Mouse (Mus musculus) hindbrain, embryonic 15.5 days (tissue): ENCODE measurements at regions not wholly inside any gene's neighbourhood (a gene's known extent, or its start where the extent isn't known, plus 50 kb on each side); places are given as distances from the start of the nearest gene placed in this dataset.
"Not testable (repeated sequence)": the region's sequence is repeated elsewhere in the genome, so short reads cannot be mapped to it uniquely, and the experiment has no call there.

Experiments used
- ATAC-seq: fragments of 200-750 bp; cut with Nextera tagmentation; 2 replicates; pipeline ENCODE4 v1.8.0; 2017; ENCODE audit warnings: low read depth, moderate number of reproducible peaks, moderate TSS enrichment; ENCODE audit not compliant: low FRiP score
- H3K27ac ChIP-seq: fragments of 300-500 bp; sonication (generic); replicated peaks from 2 replicates; pipeline ENCODE4 v1.5.1; 2015; ENCODE audit warnings: mild to moderate bottlenecking, inconsistent platforms
- H3K27me3 ChIP-seq: fragments of 300-500 bp; sonication (generic); 2 replicates; pipeline ENCODE4 v1.6.1; 2015; ENCODE audit warnings: control low read depth, inconsistent platforms
- H3K36me3 ChIP-seq: fragments of 300-500 bp; sonication (generic); 2 replicates; pipeline ENCODE4 v1.6.1; 2015; ENCODE audit warnings: control low read depth, inconsistent platforms
- H3K4me1 ChIP-seq: fragments of 300-500 bp; sonication (generic); replicated peaks from 2 replicates; pipeline ENCODE4 v1.6.1; 2015; ENCODE audit warnings: control low read depth, inconsistent platforms
- H3K4me2 ChIP-seq: fragments of 300-500 bp; sonication (generic); 2 replicates; pipeline ENCODE4 v1.6.1; 2015; ENCODE audit warnings: moderate library complexity, mild to moderate bottlenecking, inconsistent platforms
- H3K4me3 ChIP-seq: fragments of 300-500 bp; sonication (generic); 2 replicates; pipeline ENCODE4 v1.5.1; 2015; ENCODE audit warnings: mild to moderate bottlenecking, inconsistent platforms
- H3K9ac ChIP-seq: fragments of 300-500 bp; sonication (generic); 2 replicates; pipeline ENCODE4 v1.6.1; 2015; ENCODE audit warnings: inconsistent platforms
- H3K9me3 ChIP-seq: fragments of 300-500 bp; sonication (generic); 2 replicates; pipeline ENCODE4 v1.6.1; 2016; ENCODE audit warnings: control low read depth, inconsistent platforms
- WGBS: fragments of 180-500 bp; shearing (Covaris S2); methylation state at CpG from one replicate; pipeline ENCODE4 v1.1.7; 2015; 5-methylcytosine and 5-hydroxymethylcytosine counted together

- Histone ChIP-seq H3K4me1 (peaks cover 18% of the 10 kb centered on the region), H3K27ac (no peak overlapping the region), H3K36me3 (no peaks in the 10 kb centered on the region), H3K9ac (no peak overlapping the region), H3K4me2 (no peak overlapping the region), H3K27me3 (no peaks in the 10 kb centered on the region), H3K9me3 (no peaks in the 10 kb centered on the region), H3K4me3 (no peak overlapping the region)
- 61% methylated on average over 4 of the region's 4 CpGs for WGBS
- ATAC-seq = peak; percentile 46; the same call in 1 of the 2 replicates
These were observed 270.3 kb downstream of the Gadd45g start for GRCm38 (mm10) chr13:52116756-52117155.

GRCm38 (mm10) chr13:52120795-52121194 lies 274.3 kb downstream of the Gadd45g start:
- H3K27ac ChIP-seq = no peak overlapping the region
- no peaks in the 10 kb centered on the region for H3K27me3 ChIP-seq
- H3K4me2 ChIP-seq = no peak overlapping the region
- peaks cover 11% of the 10 kb centered on the region for H3K4me1 ChIP-seq
- no peak overlapping the region for H3K9ac ChIP-seq
- no peak for ATAC-seq
- H3K36me3 ChIP-seq = no peaks in the 10 kb centered on the region
- WGBS = 91% methylated on average over 8 of the region's 8 CpGs
- no peaks in the 10 kb centered on the region for H3K9me3 ChIP-seq
- no peak overlapping the region for H3K4me3 ChIP-seq

DNA sequence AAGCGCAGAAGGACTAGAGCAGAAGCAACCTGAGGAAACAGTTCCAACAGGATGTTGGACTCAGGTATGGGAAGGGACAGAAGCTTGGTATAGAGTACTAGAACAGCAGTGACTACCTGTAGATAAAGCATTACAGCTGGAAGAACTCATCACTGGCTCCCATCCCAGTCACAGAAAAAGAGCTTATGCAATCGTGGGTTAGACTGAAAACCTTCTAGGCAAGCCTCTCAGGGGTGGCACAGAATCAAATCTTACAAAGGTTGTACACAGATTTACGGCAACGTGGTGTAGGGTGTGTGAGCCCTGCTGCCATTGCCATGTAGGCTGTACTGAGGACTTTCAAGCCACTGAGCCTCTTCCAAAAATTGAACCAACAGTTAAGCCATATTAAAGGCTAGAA lies 278.6 kb downstream of the Gadd45g start:
- no peak for ATAC-seq
- H3K9ac ChIP-seq = no peak overlapping the region
- H3K9me3 ChIP-seq = no peaks in the 10 kb centered on the region
- H3K4me1 ChIP-seq = no peaks in the 10 kb centered on the region
- H3K4me3 ChIP-seq = no peak overlapping the region
- WGBS = 89% methylated on average over 4 of the region's 4 CpGs
- H3K27me3 ChIP-seq = no peaks in the 10 kb centered on the region
- no peak overlapping the region for H3K27ac ChIP-seq
- H3K4me2 ChIP-seq = no peak overlapping the region
- H3K36me3 ChIP-seq = no peaks in the 10 kb centered on the region

GRCm38 (mm10) chr13:52127751-52128150 lies 281.3 kb downstream of the Gadd45g start:
- WGBS = 82% methylated on average over 9 of the region's 9 CpGs
- no peaks in the 10 kb centered on the region for H3K4me1 ChIP-seq
- no peak overlapping the region for H3K9ac ChIP-seq

GRCm38 (mm10) chr13:52129466-52129865 lies 283.0 kb downstream of the Gadd45g start:
- no peak for ATAC-seq
- Histone ChIP-seq H3K27me3 (no peaks in the 10 kb centered on the region), H3K4me2 (no peak overlapping the region), H3K4me3 (no peak overlapping the region), H3K4me1 (no peaks in the 10 kb centered on the region), H3K36me3 (no peaks in the 10 kb centered on the region), H3K9ac (no peak overlapping the region), H3K27ac (no peak overlapping the region), H3K9me3 (0 out of 2 replicates have a peak, but pooled peaks cover 5% of the 10 kb centered on the region)
- 86% methylated on average over 4 of the region's 4 CpGs for WGBS

More at GRCm38 (mm10) chr13:52127751-52128150, 281.3 kb downstream of the Gadd45g start:
- no peak overlapping the region for H3K27ac ChIP-seq
- H3K36me3 ChIP-seq = no peaks in the 10 kb centered on the region
- no peaks in the 10 kb centered on the region for H3K27me3 ChIP-seq
- no peak for ATAC-seq
- no peak overlapping the region for H3K4me2 ChIP-seq
- H3K4me3 ChIP-seq = no peak overlapping the region
- H3K9me3 ChIP-seq = 0 out of 2 replicates have a peak, but pooled peaks cover 5% of the 10 kb centered on the region

- WGBS = 65% methylated on average over 3 of the region's 3 CpGs
- no peak for ATAC-seq
- Histone ChIP-seq H3K4me3 (no peak overlapping the region), H3K27me3 (no peaks in the 10 kb centered on the region), H3K36me3 (no peaks in the 10 kb centered on the region), H3K9me3 (0 out of 2 replicates have a peak, but pooled peaks cover 5% of the 10 kb centered on the region), H3K27ac (no peak overlapping the region), H3K9ac (no peak overlapping the region), H3K4me2 (no peak overlapping the region), H3K4me1 (no peaks in the 10 kb centered on the region)
These were observed 286.7 kb downstream of the Gadd45g start for GRCm38 (mm10) chr13:52133202-52133601.

DNA sequence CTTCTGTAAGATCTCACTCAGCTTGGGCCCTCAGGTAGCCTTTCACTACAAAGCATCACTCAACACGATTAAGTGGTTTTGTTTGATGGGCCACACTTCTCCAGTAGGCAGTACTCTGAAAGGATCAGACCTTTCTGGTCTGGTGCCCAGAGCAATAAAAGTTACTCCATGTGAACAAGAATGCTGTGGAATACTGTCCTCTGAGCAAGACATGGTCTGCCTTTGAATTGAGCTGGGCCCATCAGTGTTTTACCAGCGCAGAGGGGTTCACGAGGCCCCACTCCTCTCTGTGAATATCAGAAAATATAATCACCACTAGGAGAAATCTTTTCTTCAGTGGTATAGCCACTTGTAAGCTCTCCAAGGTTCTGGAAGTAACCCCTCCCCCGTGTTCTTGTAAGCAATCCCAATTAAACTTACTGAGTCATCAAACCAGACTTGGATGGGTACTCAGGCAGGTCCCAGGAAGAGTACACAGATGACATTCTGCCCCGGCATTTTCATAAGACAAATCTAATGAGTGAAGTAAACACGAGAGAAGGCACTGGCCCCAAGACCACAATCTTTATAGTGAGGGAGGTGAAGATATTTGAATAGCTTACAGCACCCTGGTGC lies 292.0 kb downstream of the Gadd45g start:
- Histone ChIP-seq H3K4me3 (no peak overlapping the region), H3K27me3 (no peaks in the 10 kb centered on the region), H3K36me3 (no peaks in the 10 kb centered on the region), H3K27ac (no peak overlapping the region), H3K4me2 (no peak overlapping the region), H3K9ac (no peak overlapping the region), H3K4me1 (peaks cover 9% of the 10 kb centered on the region; the same call in 1 of the 2 replicates), H3K9me3 (no peaks in the 10 kb centered on the region)
- 85% methylated on average over 6 of the region's 6 CpGs for WGBS
- no peak for ATAC-seq

DNA sequence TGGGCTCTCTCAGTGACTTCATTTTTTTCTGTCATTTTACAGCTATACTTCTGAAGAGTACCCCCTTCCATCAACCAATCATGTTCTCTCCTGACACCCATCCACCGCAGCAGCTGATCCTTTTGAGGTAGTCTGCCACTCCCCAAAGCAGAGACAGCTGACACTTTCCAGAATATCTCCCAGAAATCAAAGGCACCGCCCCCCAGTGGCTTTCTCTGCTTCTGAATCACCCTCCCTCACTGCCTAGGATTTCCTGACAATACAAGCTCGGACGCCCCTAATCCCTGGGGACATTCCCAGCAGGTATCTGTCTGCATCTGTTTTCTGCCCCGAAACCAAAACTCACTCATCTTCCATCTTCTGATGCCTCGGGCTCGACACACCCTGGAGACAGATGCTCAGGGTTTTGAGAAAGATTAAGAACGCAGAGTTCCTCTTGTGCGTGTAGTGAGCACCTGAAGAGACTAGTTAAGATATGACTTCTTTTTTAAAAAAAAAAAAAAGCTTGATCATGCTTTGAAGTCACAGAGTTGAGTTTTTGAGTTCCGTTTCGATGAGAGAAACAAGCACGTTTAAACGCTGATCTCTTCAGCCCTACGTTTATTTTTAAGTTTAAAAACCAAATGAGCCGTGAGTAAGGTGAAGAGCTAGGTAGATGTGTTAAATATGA lies 292.8 kb downstream of the Gadd45g start:
- H3K27me3 ChIP-seq = no peaks in the 10 kb centered on the region
- ATAC-seq = no peak
- no peaks in the 10 kb centered on the region for H3K36me3 ChIP-seq
- H3K4me2 ChIP-seq = peak overlapping the region; percentile 20
- 34% methylated on average over 15 of the region's 15 CpGs for WGBS
- peaks cover 9% of the 10 kb centered on the region; the same call in 1 of the 2 replicates for H3K4me1 ChIP-seq
- H3K4me3 ChIP-seq = no peak overlapping the region
- no peak overlapping the region for H3K9ac ChIP-seq
- H3K9me3 ChIP-seq = no peaks in the 10 kb centered on the region
- H3K27ac ChIP-seq = no peak overlapping the region

- H3K27ac ChIP-seq = no peak overlapping the region
- no peak overlapping the region for H3K4me3 ChIP-seq
- no peaks in the 10 kb centered on the region for H3K27me3 ChIP-seq
- H3K4me1 ChIP-seq = peaks cover 9% of the 10 kb centered on the region; the same call in 1 of the 2 replicates
- H3K36me3 ChIP-seq = no peaks in the 10 kb centered on the region
- WGBS = 62% methylated on average over 6 of the region's 6 CpGs
- no peak for ATAC-seq
- no peak overlapping the region for H3K4me2 ChIP-seq
- H3K9ac ChIP-seq = no peak overlapping the region
- no peaks in the 10 kb centered on the region for H3K9me3 ChIP-seq
These were observed 293.7 kb downstream of the Gadd45g start for GRCm38 (mm10) chr13:52140221-52140620.

DNA sequence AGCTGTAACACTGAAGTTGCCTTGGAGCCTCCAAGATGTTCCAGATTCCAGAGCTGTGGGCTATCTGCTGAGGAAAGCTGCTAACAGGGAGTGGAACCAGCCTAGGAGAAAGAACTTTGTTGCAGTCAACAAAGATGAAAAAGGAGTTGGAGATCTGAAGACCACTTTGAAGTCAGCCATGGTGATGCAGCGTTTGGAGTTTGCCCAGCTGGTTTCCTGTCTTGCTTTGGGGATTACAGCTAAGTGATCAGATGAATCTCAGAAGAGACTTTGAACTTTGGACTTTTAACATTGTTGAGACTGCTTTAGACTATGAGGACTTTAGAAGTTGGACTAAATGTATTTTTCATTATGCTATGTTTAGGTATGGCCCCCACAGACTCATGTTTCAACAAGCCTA lies 297.6 kb downstream of the Gadd45g start:
- 77% methylated on average over 1 of the region's 1 CpGs for WGBS
- ATAC-seq, H3K36me3 ChIP-seq, H3K27me3 ChIP-seq, H3K4me2 ChIP-seq, H3K9ac ChIP-seq, H3K4me1 ChIP-seq, H3K9me3 ChIP-seq, H3K4me3 ChIP-seq, H3K27ac ChIP-seq: not testable (repeated sequence)

GRCm38 (mm10) chr13:52145926-52146325 lies 299.4 kb downstream of the Gadd45g start:
- WGBS = 88% methylated on average over 5 of the region's 5 CpGs
- no peaks in the 10 kb centered on the region for H3K4me1 ChIP-seq
- H3K36me3 ChIP-seq = no peaks in the 10 kb centered on the region
- no peak for ATAC-seq
- H3K9ac ChIP-seq = no peak overlapping the region
- H3K4me2 ChIP-seq = no peak overlapping the region
- H3K27ac ChIP-seq = no peak overlapping the region
- no peak overlapping the region for H3K4me3 ChIP-seq
- H3K9me3 ChIP-seq = no peaks in the 10 kb centered on the region
- H3K27me3 ChIP-seq = no peaks in the 10 kb centered on the region

GRCm38 (mm10) chr13:52150281-52150680 lies 303.8 kb downstream of the Gadd45g start:
- Histone ChIP-seq H3K9ac (no peak overlapping the region), H3K27ac (no peak overlapping the region), H3K4me2 (no peak overlapping the region), H3K36me3 (no peaks in the 10 kb centered on the region), H3K4me3 (no peak overlapping the region), H3K27me3 (no peaks in the 10 kb centered on the region), H3K9me3 (no peaks in the 10 kb centered on the region), H3K4me1 (peaks cover 23% of the 10 kb centered on the region)
- no peak for ATAC-seq
- WGBS = 81% methylated on average over 8 of the region's 8 CpGs
